Mouse (Mus musculus) cortical plate, adult 2 months (tissue): ENCODE measurements around the gene Rnf123.

ENCODE experiments used
- CTCF ChIP-seq: fragments of 200-500 bp; IDR thresholded peaks from 2 replicates; pipeline ENCODE4 v1.5.1; 2011; ENCODE audit warnings: mild to moderate bottlenecking, control low read depth, low read length; ENCODE audit not compliant: insufficient read depth; ENCODE audit errors: extremely low read depth
- POLR2A ChIP-seq: fragments of 200-500 bp; IDR thresholded peaks from 2 replicates; pipeline ENCODE4 v1.6.1; 2011; ENCODE audit warnings: mild to moderate bottlenecking, low read length, control low read depth; ENCODE audit not compliant: insufficient read depth; ENCODE audit errors: extremely low read depth

- no peak for TF ChIP-seq CTCF
- no peak for TF ChIP-seq POLR2A
Observed at GRCm38 (mm10) chr9:108063361-108063760, 19.8 kb downstream of the Rnf123 start.
